Mouse (Mus musculus) kidney, embryonic 15.5 days (tissue): ENCODE results near the gene Scube1. TPM values are rescaled to one million over a fixed set of nuclear protein-coding genes. Genes with fewer than 3 reads are reported as not detected.

Experiments used
- ATAC-seq: fragments of 200-750 bp; cut with Nextera tagmentation; replicated peaks from 2 replicates; pipeline ENCODE4 v1.8.0; 2017; ENCODE audit warnings: moderate TSS enrichment; ENCODE audit not compliant: low FRiP score
- H3K27ac ChIP-seq: fragments of 300-500 bp; sonication (generic); 2 replicates; pipeline ENCODE4 v1.5.1; 2015; ENCODE audit warnings: mild to moderate bottlenecking, inconsistent platforms
- H3K27me3 ChIP-seq: fragments of 300-500 bp; sonication (generic); 2 replicates; pipeline ENCODE4 v1.6.1; 2015; ENCODE audit warnings: inconsistent platforms
- H3K36me3 ChIP-seq: fragments of 300-500 bp; sonication (generic); 2 replicates; pipeline ENCODE4 v1.6.1; 2015; ENCODE audit warnings: inconsistent platforms
- H3K4me1 ChIP-seq: fragments of 300-500 bp; sonication (generic); 2 replicates; pipeline ENCODE4 v1.6.1; 2015; ENCODE audit warnings: inconsistent platforms
- H3K4me2 ChIP-seq: fragments of 300-500 bp; sonication (generic); 2 replicates; pipeline ENCODE4 v1.6.1; 2015; ENCODE audit warnings: moderate library complexity, mild to moderate bottlenecking, inconsistent platforms
- H3K4me3 ChIP-seq: fragments of 300-500 bp; sonication (generic); replicated peaks from 2 replicates; pipeline ENCODE4 v1.5.1; 2015; ENCODE audit warnings: mild to moderate bottlenecking, inconsistent platforms
- H3K9ac ChIP-seq: fragments of 300-500 bp; sonication (generic); 2 replicates; pipeline ENCODE4 v1.6.1; 2015; ENCODE audit warnings: mild to moderate bottlenecking, inconsistent platforms
- H3K9me3 ChIP-seq: fragments of 300-500 bp; sonication (generic); replicated peaks from 2 replicates; pipeline ENCODE4 v1.6.1; 2016; ENCODE audit warnings: inconsistent platforms
- WGBS: fragments of 180-500 bp; shearing (Covaris S2); methylation state at CpG from one replicate; pipeline ENCODE4 v1.1.7; 2015; ENCODE audit warnings: mixed read lengths; 5-methylcytosine and 5-hydroxymethylcytosine counted together
- polyA plus RNA-seq: library from polyadenylated mRNA; unstranded; fragments of >200 nt; fragmentation: Nextera tagmentation; extraction: Ambion mirVana; gene quantifications from 2 replicates; pipeline ENCODE4 v1.2.1, GENCODE M21; 2015

The Scube1 gene
- polyA plus RNA-seq, 1 experiment from 2014 or later = 6.1 TPM

GRCm38 (mm10) chr15:83742018-83742417, 17.2 kb upstream of the Scube1 start:
- H3K27ac ChIP-seq = no peak overlapping the region
- 62% methylated on average over 1 of the region's 1 CpGs for WGBS
- no peak for ATAC-seq

GRCm38 (mm10) chr15:83740676-83741422, 16.0 kb upstream of the Scube1 start:
- peaks cover 19% of the 10 kb centered on the region for H3K4me1 ChIP-seq
- peak overlapping the region; percentile 61; the same call in 1 of the 2 replicates for H3K27ac ChIP-seq
- H3K9me3 ChIP-seq = no peaks in the 10 kb centered on the region
- no peak overlapping the region for H3K9ac ChIP-seq
- no peak overlapping the region for H3K4me3 ChIP-seq
- H3K4me2 ChIP-seq = peak overlapping the region; percentile 18
- H3K36me3 ChIP-seq = no peaks in the 10 kb centered on the region
- 12% methylated on average over 21 of the region's 21 CpGs for whole genome bisulfite sequencing
- H3K27me3 ChIP-seq = 0 out of 2 replicates have a peak, but pooled peaks cover 3% of the 10 kb centered on the region
- ATAC-seq = no peak

More at GRCm38 (mm10) chr15:83742018-83742417, 17.2 kb upstream of the Scube1 start:
- Histone ChIP-seq H3K9ac (no peak overlapping the region), H3K36me3 (no peaks in the 10 kb centered on the region), H3K4me2 (no peak overlapping the region), H3K4me3 (no peak overlapping the region), H3K27me3 (0 out of 2 replicates have a peak, but pooled peaks cover 3% of the 10 kb centered on the region), H3K4me1 (peaks cover 27% of the 10 kb centered on the region), H3K9me3 (no peaks in the 10 kb centered on the region)

- Histone ChIP-seq H3K27me3 (peaks cover 58% of the 10 kb centered on the region), H3K36me3 (no peaks in the 10 kb centered on the region), H3K9ac (no peak overlapping the region), H3K4me1 (peaks cover 24% of the 10 kb centered on the region), H3K27ac (no peak overlapping the region), H3K4me2 (no peak overlapping the region), H3K9me3 (no peaks in the 10 kb centered on the region), H3K4me3 (no peak overlapping the region)
- WGBS = 10% methylated on average over 3 of the region's 3 CpGs
- ATAC-seq = no peak
These were observed 2.8 kb upstream of the Scube1 start for GRCm38 (mm10) chr15:83727626-83728025.

- Histone ChIP-seq H3K4me2 (no peak overlapping the region), H3K4me3 (no peak overlapping the region), H3K4me1 (peaks cover 27% of the 10 kb centered on the region), H3K27ac (no peak overlapping the region), H3K9ac (no peak overlapping the region), H3K9me3 (no peaks in the 10 kb centered on the region), H3K36me3 (no peaks in the 10 kb centered on the region), H3K27me3 (peaks cover 67% of the 10 kb centered on the region)
- WGBS = 87% methylated on average over 5 of the region's 5 CpGs
- ATAC-seq = no peak
These were observed 1.9 kb upstream of the Scube1 start for GRCm38 (mm10) chr15:83726741-83727140.

- Histone ChIP-seq H3K27me3 (peaks cover 69% of the 10 kb centered on the region), H3K9ac (no peak overlapping the region), H3K4me1 (peaks cover 28% of the 10 kb centered on the region), H3K27ac (no peak overlapping the region), H3K36me3 (no peaks in the 10 kb centered on the region), H3K4me3 (peak overlapping the region; percentile 63), H3K9me3 (no peaks in the 10 kb centered on the region), H3K4me2 (peak overlapping the region; percentile 99)
- WGBS = 15% methylated on average over 28 of the region's 28 CpGs
- ATAC-seq = 0 out of 2 replicates have a peak, but pooled peaks have one; percentile 9
These were observed 857 bp upstream of the Scube1 start for GRCm38 (mm10) chr15:83725556-83726200.

- peak; percentile 37; the same call in 1 of the 2 replicates for ATAC-seq
- H3K27ac ChIP-seq = no peak overlapping the region
- peaks cover 69% of the 10 kb centered on the region for H3K27me3 ChIP-seq
- peak overlapping the region; percentile 44; the same call in 1 of the 2 replicates for H3K9ac ChIP-seq
- H3K4me3 ChIP-seq = peak overlapping the region; percentile 63
- no peaks in the 10 kb centered on the region for H3K36me3 ChIP-seq
- peaks cover 28% of the 10 kb centered on the region for H3K4me1 ChIP-seq
- H3K4me2 ChIP-seq = peak overlapping the region; percentile 99
- no peaks in the 10 kb centered on the region for H3K9me3 ChIP-seq
- WGBS = under 1% methylated on average over 61 of the region's 61 CpGs
These were observed 498 bp downstream of the Scube1 start for GRCm38 (mm10) chr15:83724160-83724885.

- no peaks in the 10 kb centered on the region for H3K9me3 ChIP-seq
- H3K27me3 ChIP-seq = no peaks in the 10 kb centered on the region
- no peaks in the 10 kb centered on the region for H3K4me1 ChIP-seq
- ATAC-seq = no peak
- H3K36me3 ChIP-seq = no peaks in the 10 kb centered on the region
- WGBS = 63% methylated on average over 6 of the region's 6 CpGs
- H3K4me3 ChIP-seq = no peak overlapping the region
- H3K27ac ChIP-seq = no peak overlapping the region
- no peak overlapping the region for H3K9ac ChIP-seq
- H3K4me2 ChIP-seq = no peak overlapping the region
These were observed 9.1 kb downstream of the Scube1 start for GRCm38 (mm10) chr15:83715582-83716228.

GRCm38 (mm10) chr15:83712798-83713197, 12.0 kb downstream of the Scube1 start:
- no peak overlapping the region for H3K27ac ChIP-seq
- H3K4me3 ChIP-seq = no peak overlapping the region
- no peak overlapping the region for H3K9ac ChIP-seq
- 69% methylated on average over 10 of the region's 10 CpGs for WGBS
- H3K4me1 ChIP-seq = peaks cover 10% of the 10 kb centered on the region
- no peak for ATAC-seq
- H3K4me2 ChIP-seq = no peak overlapping the region
- no peaks in the 10 kb centered on the region for H3K36me3 ChIP-seq
- H3K27me3 ChIP-seq = no peaks in the 10 kb centered on the region
- H3K9me3 ChIP-seq = no peaks in the 10 kb centered on the region

GRCm38 (mm10) chr15:83712361-83712760, 12.5 kb downstream of the Scube1 start:
- no peak overlapping the region for H3K4me3 ChIP-seq
- H3K27ac ChIP-seq = no peak overlapping the region
- H3K27me3 ChIP-seq = no peaks in the 10 kb centered on the region
- H3K36me3 ChIP-seq = no peaks in the 10 kb centered on the region
- peaks cover 10% of the 10 kb centered on the region for H3K4me1 ChIP-seq
- H3K4me2 ChIP-seq = no peak overlapping the region
- WGBS = 92% methylated on average over 5 of the region's 5 CpGs
- no peak overlapping the region for H3K9ac ChIP-seq
- H3K9me3 ChIP-seq = no peaks in the 10 kb centered on the region
- ATAC-seq = no peak

- Histone ChIP-seq H3K4me2 (no peak overlapping the region), H3K9me3 (no peaks in the 10 kb centered on the region), H3K27me3 (no peaks in the 10 kb centered on the region), H3K36me3 (no peaks in the 10 kb centered on the region), H3K4me3 (no peak overlapping the region), H3K27ac (no peak overlapping the region), H3K9ac (no peak overlapping the region), H3K4me1 (peaks cover 20% of the 10 kb centered on the region)
- WGBS = 22% methylated on average over 23 of the region's 23 CpGs
- ATAC-seq = no peak
These were observed 14.7 kb downstream of the Scube1 start for GRCm38 (mm10) chr15:83709889-83710774.
